Mouse (Mus musculus): Measurements from ENCODE around the gene Mup20.

DNA sequence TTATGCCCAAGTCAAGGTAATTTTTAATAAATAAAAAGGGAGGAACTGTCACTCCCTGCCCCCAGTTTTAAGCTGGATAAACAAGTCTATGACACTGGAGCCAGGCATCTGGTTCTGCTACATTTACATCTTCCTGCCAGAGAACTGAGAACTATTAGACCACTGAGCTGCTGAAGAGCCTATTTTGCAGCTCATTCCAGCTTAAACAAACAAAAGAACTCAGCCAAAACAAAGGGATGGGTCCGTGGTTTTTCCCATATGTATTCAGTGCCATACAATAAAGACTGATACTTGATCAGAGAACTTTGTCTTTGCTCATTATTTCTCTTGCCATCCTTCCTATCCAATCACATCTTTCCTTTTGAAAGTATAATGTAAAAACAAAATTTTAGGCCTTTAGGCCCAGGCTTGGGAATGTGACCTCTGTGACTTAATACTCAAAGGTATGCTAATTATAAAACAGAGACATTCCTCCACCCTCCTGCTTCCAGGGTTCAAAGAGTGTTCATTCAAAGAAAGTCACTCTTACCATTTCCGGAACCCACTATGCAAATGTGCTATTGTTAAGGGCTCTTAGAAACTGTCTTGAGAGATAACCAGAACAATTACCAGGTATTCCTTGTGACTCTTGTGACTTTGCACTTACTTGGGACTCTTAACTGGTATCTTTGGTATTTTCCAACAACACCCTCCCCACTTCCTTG, 29.6 kb downstream of the Mup20 start:
- TF ChIP-seq CTCF (IDR thresholded peaks at IDR 0.05; ENCODE audit: extremely low read depth, insufficient read depth, low read length) (no peak), POLR2A (IDR thresholded peaks at IDR 0.05; ENCODE audit: extremely low read depth, insufficient read depth, low read length) (no peak)

All from cortical plate, adult 2 months (tissue).